Mouse (Mus musculus) bone marrow macrophage, adult 2 months (primary cell): ENCODE measurements around the gene Ctsz. TPM values are rescaled to one million over a fixed set of nuclear protein-coding genes. Genes with fewer than 3 reads are reported as not detected.

Experiments
- H3K27ac ChIP-seq: 2 replicates; pipeline ENCODE4 v1.5.1; 2012; ENCODE audit warnings: low read depth, low read length; ENCODE audit not compliant: insufficient read depth
- H3K4me1 ChIP-seq: 2 replicates; pipeline ENCODE4 v1.6.1; 2012; ENCODE audit warnings: low read length; ENCODE audit not compliant: control insufficient read depth, insufficient read depth
- H3K4me3 ChIP-seq: 2 replicates; pipeline ENCODE4 v1.5.1; 2012; ENCODE audit warnings: mild to moderate bottlenecking, low read length, moderate library complexity; ENCODE audit not compliant: insufficient read depth
- CTCF ChIP-seq: IDR thresholded peaks from 2 replicates; pipeline ENCODE4 v1.5.1; 2012; ENCODE audit warnings: low read depth, mild to moderate bottlenecking, low read length, moderate library complexity
- POLR2A ChIP-seq: IDR thresholded peaks from 2 replicates; pipeline ENCODE4 v1.6.1; 2012; ENCODE audit warnings: mild to moderate bottlenecking, low read depth, low read length, borderline replicate concordance
- polyA plus RNA-seq: library from polyadenylated mRNA; stranded (reverse); fragments of >200 nt; gene quantifications from 2 replicates; pipeline ENCODE4 v1.2.4, GENCODE M21; 2012; ENCODE audit not compliant: missing spikeins, insufficient read depth, insufficient read length

Gene Ctsz
- polyA plus RNA-seq, 1 experiment, result 896 TPM

- H3K4me3 ChIP-seq, result no peak overlapping the region
- TF ChIP-seq POLR2A, result no peak
- no peak for TF ChIP-seq CTCF
- H3K27ac ChIP-seq, result no peak overlapping the region
- H3K4me1 ChIP-seq, result peaks cover 12% of the 10 kb centered on the region
These were observed 9.7 kb downstream of the Ctsz start for GRCm38 (mm10) chr2:174428996-174429591.

- no peak for TF ChIP-seq CTCF
- no peak for TF ChIP-seq POLR2A
These were observed 10.6 kb downstream of the Ctsz start for GRCm38 (mm10) chr2:174428076-174428835.

GRCm38 (mm10) chr2:174426856-174427255 is 12.0 kb downstream of the Ctsz start:
- Histone ChIP-seq H3K27ac (no peak overlapping the region), H3K4me3 (no peak overlapping the region), H3K4me1 (no peaks in the 10 kb centered on the region)
- no peak for TF ChIP-seq POLR2A
- no peak for TF ChIP-seq CTCF

More at GRCm38 (mm10) chr2:174428076-174428835, 10.6 kb downstream of the Ctsz start:
- Histone ChIP-seq H3K27ac (no peak overlapping the region), H3K4me3 (no peak overlapping the region), H3K4me1 (peaks cover 7% of the 10 kb centered on the region)

GRCm38 (mm10) chr2:174424301-174425085 is 14.3 kb downstream of the Ctsz start:
- TF ChIP-seq CTCF (no peak), POLR2A (no peak)
- Histone ChIP-seq H3K27ac (no peak overlapping the region), H3K4me1 (no peaks in the 10 kb centered on the region), H3K4me3 (no peak overlapping the region)

- TF ChIP-seq CTCF (no peak), POLR2A (no peak)
- Histone ChIP-seq H3K4me1 (peaks cover 6% of the 10 kb centered on the region), H3K4me3 (no peak overlapping the region), H3K27ac (no peak overlapping the region)
These were observed 17.7 kb downstream of the Ctsz start for GRCm38 (mm10) chr2:174421107-174421506.

- H3K4me1 ChIP-seq, result peaks cover 6% of the 10 kb centered on the region
- TF ChIP-seq CTCF, result no peak
- TF ChIP-seq POLR2A, result no peak
- peak within 1 kb of the TSS; percentile 87 for H3K4me3 ChIP-seq
- H3K27ac ChIP-seq, result no peak within 1 kb of the TSS
These were observed 23.0 kb downstream of the Ctsz start, which contains the start of gene Nelfcd for GRCm38 (mm10) chr2:174415731-174416310. Nelfcd (plus strand) TSS chr2:174415804.

GRCm38 (mm10) chr2:174415001-174415730 is 23.7 kb downstream of the Ctsz start:
- TF ChIP-seq POLR2A, result no peak
- TF ChIP-seq CTCF, result no peak
- Histone ChIP-seq H3K27ac (no peak overlapping the region), H3K4me1 (peaks cover 6% of the 10 kb centered on the region), H3K4me3 (no peak overlapping the region)

- TF ChIP-seq POLR2A, result no peak
- Histone ChIP-seq H3K4me1 (peaks cover 6% of the 10 kb centered on the region), H3K4me3 (no peak overlapping the region), H3K27ac (no peak overlapping the region)
These were observed 25.7 kb downstream of the Ctsz start for GRCm38 (mm10) chr2:174413127-174413526.

GRCm38 (mm10) chr2:174410222-174410621 is 28.6 kb downstream of the Ctsz start:
- TF ChIP-seq POLR2A, result no peak
- TF ChIP-seq CTCF, result no peak
- Histone ChIP-seq H3K4me3 (no peak overlapping the region), H3K27ac (no peak overlapping the region), H3K4me1 (no peaks in the 10 kb centered on the region)
